Mouse (Mus musculus): ENCODE measurements around the gene Slc9b1.

- no peak for TF ChIP-seq EP300 (IDR thresholded peaks at IDR 0.05; ENCODE audit: insufficient read depth, low read depth, low read length)
- no peak for TF ChIP-seq CTCF (IDR thresholded peaks at IDR 0.05)
- TF ChIP-seq POLR2A (IDR thresholded peaks at IDR 0.05; ENCODE audit: insufficient read depth, low read depth, low read length) = no peak
These were observed 14.1 kb upstream of the Slc9b1 start for GRCm38 (mm10) chr3:135333763-135334162.
